Mouse (Mus musculus): ENCODE measurements around the gene Spon2. TPM values are rescaled to one million over a fixed set of nuclear protein-coding genes. Genes with fewer than 3 reads are reported as not detected.

Gene Spon2
- polyA plus RNA-seq, 1 experiment: 10.5 TPM

GRCm38 (mm10) chr5:33219831-33220230 is 1.6 kb upstream of the Spon2 start:
- peaks cover 3% of the 10 kb centered on the region; the same call in 1 of the 2 replicates for H3K4me1 ChIP-seq (replicated peaks; ENCODE audit: control insufficient read depth, insufficient read depth, low read length)
- TF ChIP-seq POLR2A (IDR thresholded peaks at IDR 0.05; ENCODE audit: control insufficient read depth, extremely low read depth, insufficient read depth, low read length, poor library complexity) (no peak), CTCF (IDR thresholded peaks at IDR 0.05; ENCODE audit: borderline replicate concordance, control insufficient read depth, extremely low read depth, insufficient read depth, low read length, poor library complexity) (no peak)
- H3K27me3 ChIP-seq (ENCODE audit: control insufficient read depth, insufficient read depth, low read length): no peaks in the 10 kb centered on the region
- H3K36me3 ChIP-seq (ENCODE audit: control insufficient read depth, insufficient read depth, low read length): no peaks in the 10 kb centered on the region
- H3K4me3 ChIP-seq (ENCODE audit: control insufficient read depth, insufficient read depth, low read length): no peak overlapping the region
- no peak for DNase-seq
- 98% methylated on average over 4 of the region's 4 CpGs for WGBS
- H3K27ac ChIP-seq (ENCODE audit: control insufficient read depth, insufficient read depth, low read length): no peak overlapping the region

- Histone ChIP-seq H3K4me1 (replicated peaks; ENCODE audit: control insufficient read depth, insufficient read depth, low read length) (peaks cover 3% of the 10 kb centered on the region; the same call in 1 of the 2 replicates), H3K27ac (ENCODE audit: control insufficient read depth, insufficient read depth, low read length) (no peak overlapping the region), H3K27me3 (ENCODE audit: control insufficient read depth, insufficient read depth, low read length) (no peaks in the 10 kb centered on the region), H3K36me3 (ENCODE audit: control insufficient read depth, insufficient read depth, low read length) (no peaks in the 10 kb centered on the region), H3K4me3 (ENCODE audit: control insufficient read depth, insufficient read depth, low read length) (no peak overlapping the region)
- WGBS: 75% methylated on average over 20 of the region's 20 CpGs
- TF ChIP-seq CTCF (IDR thresholded peaks at IDR 0.05; ENCODE audit: borderline replicate concordance, control insufficient read depth, extremely low read depth, insufficient read depth, low read length, poor library complexity) (no peak), POLR2A (IDR thresholded peaks at IDR 0.05; ENCODE audit: control insufficient read depth, extremely low read depth, insufficient read depth, low read length, poor library complexity) (no peak)
- DNase-seq: no peak
These were observed 643 bp upstream of the Spon2 start for GRCm38 (mm10) chr5:33218746-33219449.

DNA sequence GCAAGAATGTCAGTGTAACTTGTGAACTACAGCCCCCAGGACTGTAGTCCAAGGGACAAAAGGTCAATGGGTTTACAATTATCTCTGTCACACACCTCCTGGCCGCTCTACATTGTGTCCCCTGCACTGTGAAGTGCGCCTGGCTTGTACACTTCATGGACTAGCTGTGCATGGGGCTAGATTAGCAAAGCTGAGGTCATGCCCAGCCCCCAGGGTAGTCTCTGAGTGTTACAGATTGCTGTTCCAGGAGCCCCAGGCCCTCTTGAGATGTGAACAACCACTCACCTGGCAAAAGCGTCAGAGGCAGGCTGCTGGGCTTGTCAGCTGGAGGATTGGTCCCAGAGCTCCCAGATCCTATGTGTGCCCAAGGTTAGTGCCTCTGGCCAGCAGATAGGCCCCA is 592 bp downstream of the Spon2 start:
- no peak for DNase-seq
- no peak overlapping the region for H3K4me3 ChIP-seq (ENCODE audit: control insufficient read depth, insufficient read depth, low read length)
- 93% methylated on average over 3 of the region's 3 CpGs for WGBS
- TF ChIP-seq CTCF (IDR thresholded peaks at IDR 0.05; ENCODE audit: borderline replicate concordance, control insufficient read depth, extremely low read depth, insufficient read depth, low read length, poor library complexity): no peak
- TF ChIP-seq POLR2A (IDR thresholded peaks at IDR 0.05; ENCODE audit: control insufficient read depth, extremely low read depth, insufficient read depth, low read length, poor library complexity): no peak
- no peak overlapping the region for H3K27ac ChIP-seq (ENCODE audit: control insufficient read depth, insufficient read depth, low read length)
- H3K27me3 ChIP-seq (ENCODE audit: control insufficient read depth, insufficient read depth, low read length): no peaks in the 10 kb centered on the region
- no peaks in the 10 kb centered on the region for H3K36me3 ChIP-seq (ENCODE audit: control insufficient read depth, insufficient read depth, low read length)
- H3K4me1 ChIP-seq (replicated peaks; ENCODE audit: control insufficient read depth, insufficient read depth, low read length): peaks cover 3% of the 10 kb centered on the region; the same call in 1 of the 2 replicates

DNA sequence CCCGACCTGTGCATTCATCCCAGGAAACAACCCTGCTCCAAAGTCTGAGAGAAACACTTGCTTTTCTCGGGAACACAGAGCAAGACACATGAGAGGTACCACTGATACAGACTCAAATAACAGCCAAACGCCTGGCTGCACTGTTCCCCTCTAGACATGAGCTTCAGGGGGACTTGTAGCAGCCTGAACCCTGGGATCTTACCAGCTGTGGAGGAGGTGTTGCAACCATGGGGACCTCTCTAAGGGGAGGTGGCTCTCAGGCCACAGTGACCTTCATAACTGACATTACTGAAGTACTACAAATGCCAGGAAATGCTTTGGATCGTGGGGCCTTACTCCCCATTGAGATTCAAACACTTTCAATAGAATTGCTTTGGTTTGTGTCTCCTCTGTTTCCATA is 3.5 kb downstream of the Spon2 start:
- TF ChIP-seq POLR2A (IDR thresholded peaks at IDR 0.05; ENCODE audit: control insufficient read depth, extremely low read depth, insufficient read depth, low read length, poor library complexity): no peak
- TF ChIP-seq CTCF (IDR thresholded peaks at IDR 0.05; ENCODE audit: borderline replicate concordance, control insufficient read depth, extremely low read depth, insufficient read depth, low read length, poor library complexity): no peak
- WGBS: 80% methylated on average over 4 of the region's 4 CpGs
- Histone ChIP-seq H3K27ac (ENCODE audit: control insufficient read depth, insufficient read depth, low read length) (no peak overlapping the region), H3K36me3 (ENCODE audit: control insufficient read depth, insufficient read depth, low read length) (no peaks in the 10 kb centered on the region), H3K4me3 (ENCODE audit: control insufficient read depth, insufficient read depth, low read length) (no peak overlapping the region), H3K4me1 (replicated peaks; ENCODE audit: control insufficient read depth, insufficient read depth, low read length) (peaks cover 3% of the 10 kb centered on the region; the same call in 1 of the 2 replicates), H3K27me3 (ENCODE audit: control insufficient read depth, insufficient read depth, low read length) (no peaks in the 10 kb centered on the region)
- no peak for DNase-seq

GRCm38 (mm10) chr5:33211254-33211653 is 7.0 kb downstream of the Spon2 start:
- Histone ChIP-seq H3K27me3 (ENCODE audit: control insufficient read depth, insufficient read depth, low read length) (no peaks in the 10 kb centered on the region), H3K4me3 (ENCODE audit: control insufficient read depth, insufficient read depth, low read length) (no peak overlapping the region), H3K27ac (ENCODE audit: control insufficient read depth, insufficient read depth, low read length) (no peak overlapping the region), H3K36me3 (ENCODE audit: control insufficient read depth, insufficient read depth, low read length) (no peaks in the 10 kb centered on the region), H3K4me1 (replicated peaks; ENCODE audit: control insufficient read depth, insufficient read depth, low read length) (no peaks in the 10 kb centered on the region)
- TF ChIP-seq CTCF (IDR thresholded peaks at IDR 0.05; ENCODE audit: borderline replicate concordance, control insufficient read depth, extremely low read depth, insufficient read depth, low read length, poor library complexity): no peak
- no peak for TF ChIP-seq POLR2A (IDR thresholded peaks at IDR 0.05; ENCODE audit: control insufficient read depth, extremely low read depth, insufficient read depth, low read length, poor library complexity)
- 94% methylated on average over 5 of the region's 5 CpGs for WGBS
- DNase-seq: no peak

DNA sequence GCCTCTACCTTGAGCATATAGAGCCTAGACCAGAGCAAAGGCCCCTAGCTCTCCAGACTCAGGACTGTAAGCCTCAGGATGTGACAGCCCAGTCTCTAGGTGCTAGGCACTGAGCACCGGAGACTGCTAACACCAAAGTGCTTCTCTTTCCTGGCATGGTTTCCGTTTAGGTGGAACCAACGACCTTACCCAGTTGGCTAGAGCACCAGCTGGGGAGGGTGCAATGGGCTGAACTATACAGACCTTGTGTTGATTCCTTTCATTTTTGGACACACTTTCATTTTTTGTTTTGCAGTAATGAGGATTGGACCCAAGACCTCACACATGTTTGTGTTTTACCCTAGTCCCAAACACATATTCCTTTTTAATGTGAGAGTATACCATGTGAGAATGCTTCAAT is 7.7 kb downstream of the Spon2 start:
- no peaks in the 10 kb centered on the region for H3K27me3 ChIP-seq (ENCODE audit: control insufficient read depth, insufficient read depth, low read length)
- H3K4me1 ChIP-seq (replicated peaks; ENCODE audit: control insufficient read depth, insufficient read depth, low read length): no peaks in the 10 kb centered on the region
- H3K4me3 ChIP-seq (ENCODE audit: control insufficient read depth, insufficient read depth, low read length): no peak overlapping the region
- WGBS: 76% methylated on average over 3 of the region's 3 CpGs
- TF ChIP-seq POLR2A (IDR thresholded peaks at IDR 0.05; ENCODE audit: control insufficient read depth, extremely low read depth, insufficient read depth, low read length, poor library complexity) (no peak), CTCF (IDR thresholded peaks at IDR 0.05; ENCODE audit: borderline replicate concordance, control insufficient read depth, extremely low read depth, insufficient read depth, low read length, poor library complexity) (no peak)
- no peaks in the 10 kb centered on the region for H3K36me3 ChIP-seq (ENCODE audit: control insufficient read depth, insufficient read depth, low read length)
- no peak for DNase-seq
- H3K27ac ChIP-seq (ENCODE audit: control insufficient read depth, insufficient read depth, low read length): no peak overlapping the region

Measured in thymus, adult 2 months (tissue).